Mouse (Mus musculus) mammary gland, adult 2 months (tissue): ENCODE measurements around the gene Rad23b. TPM values are rescaled to one million over a fixed set of nuclear protein-coding genes. Genes with fewer than 3 reads are reported as not detected.

Experiments used
- polyA plus RNA-seq: library from polyadenylated mRNA; depleted of rRNA; stranded (reverse); fragments of >200 nt; gene quantifications from 2 replicates; pipeline ENCODE4 v1.2.3, GENCODE M21; 2012; ENCODE audit warnings: low replicate concordance; rRNA removed

Gene Rad23b
- 123 and 361 TPM in 2 replicates for polyA plus RNA-seq

GRCm38 (mm10) chr4:55349452-55350218 is at the start of gene Rad23b:
TSS of gene Rad23b (plus strand) at chr4:55350043.

Other genes starting within 250 kb of the Rad23b start
- 48.3 and 98.5 TPM in 2 replicates for gene Klf4, start 182.4 kb downstream of the Rad23b start, polyA plus RNA-seq